In genomic region chr14:120864896-120865295, GRCm38 (mm10) we compare ENCODE assay signal across 24 mouse cellular contexts.
"Had no signal": no experiment of that assay in that cellular context is flagged by ENCODE, and none has a peak within 500 bp of the region (broad histone marks: within the 10 kb centered on the region; RNA-seq: fewer than 3 reads in every experiment).

No protein-coding gene starts in this region.

- H3K36me3 ChIP-seq: embryonic facial prominence, embryonic 10.5 days; embryonic facial prominence, embryonic 12.5 days; embryonic facial prominence, embryonic 13.5 days; embryonic facial prominence, embryonic 15.5 days; forebrain, embryonic 10.5 days; forebrain, embryonic 12.5 days; forebrain, embryonic 15.5 days; heart, embryonic 10.5 days had no signal

- H3K27ac ChIP-seq: embryonic facial prominence, embryonic 10.5 days; embryonic facial prominence, embryonic 12.5 days; embryonic facial prominence, embryonic 13.5 days; embryonic facial prominence, embryonic 15.5 days; forebrain, embryonic 10.5 days; forebrain, embryonic 12.5 days; forebrain, embryonic 13.5 days; forebrain, embryonic 15.5 days; gastrocnemius, adult 2 months; heart, adult 2 months; heart, embryonic 10.5 days had no signal

- H3K9ac ChIP-seq: embryonic facial prominence, embryonic 12.5 days; embryonic facial prominence, embryonic 13.5 days; embryonic facial prominence, embryonic 15.5 days; forebrain, embryonic 12.5 days; forebrain, embryonic 13.5 days; forebrain, embryonic 15.5 days; forebrain, postnatal 0 days had no signal

- H3K4me3 ChIP-seq: embryonic facial prominence, embryonic 10.5 days; embryonic facial prominence, embryonic 12.5 days; embryonic facial prominence, embryonic 13.5 days; embryonic facial prominence, embryonic 15.5 days; erythroblast, embryonic 14.5 days; forebrain, embryonic 10.5 days; forebrain, embryonic 12.5 days; forebrain, embryonic 13.5 days; forebrain, embryonic 15.5 days; gastrocnemius, adult 2 months; heart, adult 2 months; heart, embryonic 10.5 days had no signal

- DNase-seq: cerebellum, postnatal 10 days; cerebellum, postnatal 14 days; cerebellum, postnatal 25 days; cerebellum, postnatal 36 days; embryo, embryonic 11 days; forebrain, postnatal 0 days; gastrocnemius, adult 2 months; gastrocnemius, postnatal 10 days; gastrocnemius, postnatal 14 days; gastrocnemius, postnatal 25 days; gastrocnemius, postnatal 36 days; heart, adult 11 months; heart, adult 18-20 months; heart, adult 2 months had no signal

- H3K9me3 ChIP-seq: embryonic facial prominence, embryonic 12.5 days; embryonic facial prominence, embryonic 15.5 days; forebrain, embryonic 13.5 days; forebrain, embryonic 15.5 days; heart, embryonic 10.5 days had no signal

- H3K4me1 ChIP-seq: embryonic facial prominence, embryonic 10.5 days; embryonic facial prominence, embryonic 12.5 days; forebrain, embryonic 10.5 days; forebrain, embryonic 12.5 days; forebrain, embryonic 13.5 days; heart, embryonic 10.5 days had no signal
